Mouse (Mus musculus) embryonic facial prominence, embryonic 15.5 days (tissue): ENCODE measurements around the gene Hoxa3. TPM values are rescaled to one million over a fixed set of nuclear protein-coding genes. Genes with fewer than 3 reads are reported as not detected.

Experiments used
- ATAC-seq: fragments of 200-750 bp; cut with Nextera tagmentation; 2 replicates; pipeline ENCODE4 v1.8.0; 2017; ENCODE audit warnings: low read depth, moderate TSS enrichment; ENCODE audit not compliant: insufficient number of reproducible peaks, low FRiP score, low TSS enrichment
- H3K27ac ChIP-seq: fragments of 300-500 bp; sonication (generic); replicated peaks from 2 replicates; pipeline ENCODE4 v1.5.1; 2015; ENCODE audit warnings: mild to moderate bottlenecking, inconsistent platforms
- H3K27me3 ChIP-seq: fragments of 300-500 bp; sonication (generic); 2 replicates; pipeline ENCODE4 v1.6.1; 2015; ENCODE audit warnings: inconsistent platforms
- H3K36me3 ChIP-seq: fragments of 300-500 bp; sonication (generic); 2 replicates; pipeline ENCODE4 v1.6.1; 2015; ENCODE audit warnings: mild to moderate bottlenecking, inconsistent platforms
- H3K4me1 ChIP-seq: fragments of 300-500 bp; sonication (generic); 2 replicates; pipeline ENCODE4 v1.6.1; 2015; ENCODE audit warnings: inconsistent platforms
- H3K4me2 ChIP-seq: fragments of 300-500 bp; sonication (generic); replicated peaks from 2 replicates; pipeline ENCODE4 v1.6.1; 2015; ENCODE audit warnings: mild to moderate bottlenecking, inconsistent platforms
- H3K4me3 ChIP-seq: fragments of 300-500 bp; sonication (generic); replicated peaks from 2 replicates; pipeline ENCODE4 v1.5.1; 2015; ENCODE audit warnings: mild to moderate bottlenecking, inconsistent platforms
- H3K9ac ChIP-seq: fragments of 300-500 bp; sonication (generic); 2 replicates; pipeline ENCODE4 v1.6.1; 2015; ENCODE audit warnings: inconsistent platforms
- H3K9me3 ChIP-seq: fragments of 300-500 bp; sonication (generic); replicated peaks from 2 replicates; pipeline ENCODE4 v1.6.1; 2016; ENCODE audit warnings: inconsistent platforms
- WGBS: fragments of 180-500 bp; shearing (Covaris S2); methylation state at CpG from one replicate; pipeline ENCODE4 v1.1.7; 2015; 5-methylcytosine and 5-hydroxymethylcytosine counted together
- polyA plus RNA-seq: library from polyadenylated mRNA; unstranded; fragments of >200 nt; fragmentation: Nextera tagmentation; extraction: Ambion mirVana; gene quantifications from 2 replicates; pipeline ENCODE4 v1.2.1, GENCODE M21; 2015

The Hoxa3 gene
- polyA plus RNA-seq, 1 experiment from 2014 or later = 0.13 TPM

DNA sequence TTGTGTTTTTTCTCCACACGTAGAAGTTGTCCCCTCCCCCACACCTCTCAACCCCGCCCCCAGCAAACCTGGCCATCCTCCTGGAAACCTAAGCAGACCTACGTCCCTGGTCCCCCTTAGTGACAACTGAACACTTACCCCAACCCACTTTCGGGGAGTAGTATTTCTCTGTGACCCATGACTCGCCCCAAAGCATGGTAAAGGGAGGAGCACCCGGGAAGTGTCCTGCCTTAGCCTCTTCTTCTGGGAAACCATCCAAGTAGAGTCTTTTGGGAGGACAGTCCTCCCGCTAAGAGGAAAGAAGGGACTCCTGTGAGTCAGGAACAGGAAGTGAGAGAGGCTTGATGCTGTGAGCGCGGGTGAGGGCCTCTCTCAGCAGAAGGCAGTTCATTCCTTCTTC lies 53.2 kb downstream of the Hoxa3 start:
- Histone ChIP-seq H3K4me3 (no peak overlapping the region), H3K4me1 (peaks cover 14% of the 10 kb centered on the region), H3K36me3 (no peaks in the 10 kb centered on the region), H3K9me3 (no peaks in the 10 kb centered on the region), H3K9ac (no peak overlapping the region), H3K4me2 (no peak overlapping the region), H3K27me3 (peaks cover 97% of the 10 kb centered on the region), H3K27ac (no peak overlapping the region)
- no peak for ATAC-seq
- WGBS = 7% methylated on average over 9 of the region's 9 CpGs

DNA sequence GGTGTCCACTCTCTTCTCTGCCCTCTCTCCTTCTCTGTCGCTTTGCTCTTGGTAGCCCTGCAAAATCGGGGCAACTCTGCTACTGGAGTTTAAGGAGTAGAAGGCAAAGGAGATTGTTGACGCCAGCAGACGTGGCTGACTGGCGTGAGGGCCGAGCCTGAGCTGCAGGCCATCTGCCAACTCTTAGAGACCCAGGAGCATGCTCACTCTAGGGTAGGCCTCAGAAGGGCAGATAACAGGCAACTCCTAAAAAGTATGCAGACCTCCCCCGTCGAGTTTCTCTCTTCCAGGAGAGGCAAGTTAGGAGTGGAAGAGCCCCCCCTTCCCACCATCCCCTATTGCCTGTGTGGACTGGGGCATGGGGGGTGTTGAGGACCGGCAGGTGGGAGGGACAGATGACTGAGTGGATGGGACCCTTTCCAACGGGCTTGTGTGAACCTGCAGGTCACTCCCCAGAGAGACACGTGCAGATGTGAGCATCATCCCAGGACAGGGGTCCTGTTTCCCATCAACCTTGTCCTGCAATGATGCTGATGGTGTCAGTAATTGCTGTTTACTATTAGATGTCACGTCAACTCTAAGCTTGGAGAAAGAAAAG lies 53.9 kb downstream of the Hoxa3 start:
- Histone ChIP-seq H3K4me3 (peak overlapping the region; percentile 57), H3K9ac (no peak overlapping the region), H3K9me3 (no peaks in the 10 kb centered on the region), H3K27ac (no peak overlapping the region), H3K4me2 (peak overlapping the region; percentile 98), H3K27me3 (peaks cover 97% of the 10 kb centered on the region), H3K4me1 (peaks cover 14% of the 10 kb centered on the region), H3K36me3 (no peaks in the 10 kb centered on the region)
- no peak for ATAC-seq
- WGBS = 6% methylated on average over 12 of the region's 12 CpGs

DNA sequence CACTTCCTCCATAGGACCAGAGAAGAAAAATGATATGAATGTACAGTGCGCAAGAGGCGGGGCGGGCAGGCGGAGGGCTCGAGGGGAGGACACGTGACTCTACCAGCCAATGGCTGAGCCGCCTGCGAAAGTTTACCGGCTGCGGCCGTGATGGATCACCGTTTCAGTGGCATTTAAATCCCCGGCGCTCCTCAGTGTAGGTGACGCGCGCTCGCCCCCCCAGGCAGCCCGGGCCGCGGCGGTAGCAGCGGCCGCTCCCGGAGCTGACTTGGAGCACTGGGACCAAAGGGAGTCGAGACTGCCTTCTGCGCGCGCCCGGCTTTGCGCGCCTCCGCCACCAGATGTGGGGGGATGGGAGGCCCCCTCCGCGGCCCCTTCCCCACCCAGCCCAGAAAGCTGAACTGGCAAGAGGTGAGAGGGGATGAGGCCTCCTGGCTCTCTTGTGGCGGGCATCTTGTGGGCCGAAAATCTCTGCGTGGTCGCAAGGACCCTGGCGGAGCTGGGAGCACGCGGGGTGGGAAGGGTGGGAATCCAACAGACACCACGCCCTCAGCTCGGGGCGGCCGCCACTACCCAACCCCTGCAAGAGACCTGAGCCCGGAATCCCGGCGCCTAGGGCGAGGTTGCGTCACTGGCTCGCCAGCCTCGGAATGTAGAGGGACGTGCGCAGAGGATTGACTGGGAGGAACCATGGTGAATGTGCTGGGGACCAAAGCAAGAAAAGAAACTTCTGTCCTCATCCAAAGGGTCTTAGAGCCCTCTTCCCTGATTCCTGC lies 54.7 kb downstream of the Hoxa3 start, which contains the start of gene Hoxa1:
Hoxa1 (minus strand) TSS at position 42 of the 776 bp plus-strand sequence.
- Histone ChIP-seq H3K27me3 (peaks cover 96% of the 10 kb centered on the region), H3K4me1 (peaks cover 14% of the 10 kb centered on the region), H3K36me3 (no peaks in the 10 kb centered on the region), H3K9me3 (no peaks in the 10 kb centered on the region), H3K9ac (peak within 1 kb of the TSS; percentile 26; the same call in 1 of the 2 replicates), H3K4me2 (peak within 1 kb of the TSS; percentile 98), H3K4me3 (peak within 1 kb of the TSS; percentile 57), H3K27ac (no peak within 1 kb of the TSS)
- ATAC-seq = peak; percentile 55
- WGBS = under 1% methylated on average over 55 of the region's 55 CpGs

DNA sequence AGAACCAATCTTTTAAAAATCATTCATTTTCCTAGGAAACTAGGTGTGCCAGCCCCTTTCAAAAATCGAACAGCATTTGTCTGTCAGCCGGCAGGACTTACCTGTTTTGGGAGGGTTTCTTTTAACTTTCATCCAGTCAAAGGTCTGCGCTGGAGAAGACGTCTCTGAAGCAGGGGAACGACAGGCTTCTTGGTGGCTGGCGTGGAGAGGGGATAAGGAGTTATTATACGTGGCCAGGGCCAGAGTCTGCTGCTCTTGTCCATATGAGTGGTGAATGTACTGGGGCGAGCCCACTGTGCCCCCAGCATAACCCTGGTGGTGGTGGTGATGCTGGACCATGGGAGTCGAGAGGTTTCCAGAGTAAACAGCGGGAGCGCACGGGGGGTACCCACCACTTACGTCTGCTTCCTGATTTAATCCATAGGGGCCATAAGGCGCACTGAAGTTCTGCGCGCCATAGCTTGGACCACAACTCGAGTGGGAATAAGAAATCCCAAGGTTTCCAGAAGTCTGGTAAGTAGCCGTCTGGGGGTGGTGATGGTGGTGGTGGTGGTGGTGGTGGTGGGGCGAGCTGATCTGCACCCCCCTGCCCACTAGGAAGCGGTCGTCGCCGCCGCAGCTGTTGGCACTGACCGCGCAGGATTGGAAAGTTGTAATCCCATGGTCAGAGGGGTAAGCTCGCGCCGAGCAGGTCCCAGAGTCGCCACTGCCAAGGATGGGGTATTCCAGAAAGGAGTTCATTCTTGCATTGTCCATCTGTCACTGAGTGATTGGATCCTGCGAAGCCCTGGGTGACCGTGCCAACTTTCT lies 55.5 kb downstream of the Hoxa3 start:
- no peak; the same call in 1 of the 2 replicates for ATAC-seq
- H3K9me3 ChIP-seq = no peaks in the 10 kb centered on the region
- H3K9ac ChIP-seq = no peak overlapping the region
- peaks cover 14% of the 10 kb centered on the region for H3K4me1 ChIP-seq
- H3K27me3 ChIP-seq = peaks cover 96% of the 10 kb centered on the region
- peak overlapping the region; percentile 98 for H3K4me2 ChIP-seq
- H3K27ac ChIP-seq = no peak overlapping the region
- 2% methylated on average over 32 of the region's 32 CpGs for WGBS
- peak overlapping the region; percentile 57 for H3K4me3 ChIP-seq
- no peaks in the 10 kb centered on the region for H3K36me3 ChIP-seq

DNA sequence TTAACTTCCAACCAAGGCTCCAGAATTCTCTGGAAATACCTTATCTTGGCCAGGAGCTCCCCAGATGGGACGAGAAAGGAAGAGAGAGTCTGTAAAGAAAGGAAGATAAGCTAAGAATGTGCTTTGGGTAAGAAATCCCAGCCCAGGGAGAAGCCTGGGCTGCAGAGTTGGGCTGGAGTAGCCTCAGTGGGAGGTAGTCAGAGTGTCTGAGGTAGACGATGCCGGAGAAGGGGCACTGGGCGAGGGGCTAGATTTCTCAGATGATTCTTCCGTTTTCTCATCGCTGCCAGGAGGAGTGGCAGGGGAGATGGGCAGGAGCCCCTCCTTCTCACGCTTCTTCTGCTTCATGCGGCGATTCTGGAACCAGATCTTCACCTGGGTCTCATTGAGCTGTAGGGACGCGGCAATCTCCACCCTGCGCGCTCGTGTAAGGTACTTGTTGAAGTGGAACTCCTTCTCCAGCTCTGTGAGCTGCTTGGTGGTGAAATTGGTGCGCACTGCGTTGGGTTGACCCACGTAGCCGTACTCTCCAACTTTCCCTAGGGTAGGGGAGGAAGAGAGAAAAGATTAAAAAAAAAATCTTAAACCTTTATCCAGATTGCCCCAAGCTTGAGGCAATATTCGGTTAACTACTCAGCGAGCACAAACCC lies 56.5 kb downstream of the Hoxa3 start:
- WGBS = 4% methylated on average over 20 of the region's 20 CpGs
- Histone ChIP-seq H3K4me2 (no peak overlapping the region), H3K4me1 (peaks cover 14% of the 10 kb centered on the region), H3K9ac (no peak overlapping the region), H3K4me3 (no peak overlapping the region), H3K27ac (no peak overlapping the region), H3K27me3 (peaks cover 98% of the 10 kb centered on the region), H3K9me3 (no peaks in the 10 kb centered on the region), H3K36me3 (no peaks in the 10 kb centered on the region)
- ATAC-seq = no peak

DNA sequence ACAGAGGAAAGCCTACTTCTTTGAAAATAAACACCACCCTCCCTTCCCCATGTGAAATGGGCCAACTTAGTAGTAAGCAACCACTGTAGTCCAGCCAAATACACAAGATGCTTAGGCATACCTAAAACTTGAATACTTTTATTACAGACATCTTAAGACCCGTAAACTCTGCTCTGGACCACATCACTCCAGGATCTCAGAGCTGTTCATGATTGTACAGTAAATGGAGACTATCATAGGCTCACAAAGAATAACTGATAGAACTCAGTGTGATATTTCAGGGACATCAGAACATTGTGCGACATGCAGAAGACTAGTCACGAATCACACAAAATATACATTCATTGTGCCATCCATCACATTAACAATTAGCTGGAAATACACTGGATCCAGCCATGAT lies 57.7 kb downstream of the Hoxa3 start:
- H3K9me3 ChIP-seq = no peaks in the 10 kb centered on the region
- H3K4me2 ChIP-seq = no peak overlapping the region
- H3K27ac ChIP-seq = no peak overlapping the region
- H3K36me3 ChIP-seq = no peaks in the 10 kb centered on the region
- H3K9ac ChIP-seq = no peak overlapping the region
- peaks cover 14% of the 10 kb centered on the region for H3K4me1 ChIP-seq
- no peak overlapping the region for H3K4me3 ChIP-seq
- WGBS = 45% methylated on average over 3 of the region's 3 CpGs
- no peak for ATAC-seq
- peaks cover 99% of the 10 kb centered on the region for H3K27me3 ChIP-seq

DNA sequence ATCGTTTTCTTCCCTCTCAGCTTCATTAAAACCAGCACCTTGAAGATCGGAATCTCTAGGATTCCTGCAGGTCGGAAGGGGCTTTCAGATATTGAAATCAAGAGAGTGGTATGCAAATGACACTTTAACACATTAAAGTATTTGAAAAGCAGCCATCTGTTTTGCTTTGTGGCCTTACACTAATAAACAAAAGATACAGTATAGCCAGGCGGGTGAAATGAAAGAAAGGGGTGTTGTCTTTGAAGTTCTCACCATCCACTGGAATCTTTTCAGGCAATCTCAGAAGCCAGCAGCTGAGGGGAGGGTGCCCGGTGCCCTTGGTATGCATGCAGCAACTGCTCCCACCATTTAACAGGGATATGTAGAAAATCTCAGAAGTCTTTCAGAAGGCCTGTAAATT lies 59.1 kb downstream of the Hoxa3 start:
- peaks cover 12% of the 10 kb centered on the region for H3K4me1 ChIP-seq
- no peak overlapping the region for H3K4me3 ChIP-seq
- no peak for ATAC-seq
- no peak overlapping the region for H3K9ac ChIP-seq
- H3K27ac ChIP-seq = no peak overlapping the region
- no peak overlapping the region for H3K4me2 ChIP-seq
- 13% methylated on average over 5 of the region's 5 CpGs for WGBS
- H3K36me3 ChIP-seq = no peaks in the 10 kb centered on the region
- peaks cover 99% of the 10 kb centered on the region for H3K27me3 ChIP-seq
- no peaks in the 10 kb centered on the region for H3K9me3 ChIP-seq

DNA sequence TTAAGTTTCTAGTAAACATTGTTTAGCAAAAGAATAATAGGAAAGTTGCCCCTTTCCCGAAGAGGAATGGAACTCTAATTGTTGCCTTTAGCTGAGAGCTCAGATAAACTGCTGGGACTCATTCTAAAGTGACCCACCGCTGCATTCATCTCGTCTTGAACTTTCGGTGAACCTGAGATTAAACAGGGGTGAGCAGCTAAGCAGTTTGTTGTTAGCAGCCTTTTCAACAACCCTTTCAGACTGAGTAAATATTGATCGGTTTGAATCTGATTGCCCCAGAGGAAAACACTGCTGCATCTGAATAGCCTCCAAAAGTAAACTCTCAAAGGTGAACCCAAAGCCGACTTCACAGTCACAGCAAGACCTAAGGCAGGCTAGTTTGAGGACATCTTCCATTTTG lies 59.9 kb downstream of the Hoxa3 start:
- H3K9ac ChIP-seq = no peak overlapping the region
- no peak overlapping the region for H3K4me2 ChIP-seq
- H3K9me3 ChIP-seq = no peaks in the 10 kb centered on the region
- ATAC-seq = no peak
- 3% methylated on average over 6 of the region's 6 CpGs for WGBS
- H3K36me3 ChIP-seq = no peaks in the 10 kb centered on the region
- no peak overlapping the region for H3K27ac ChIP-seq
- H3K4me3 ChIP-seq = no peak overlapping the region
- H3K27me3 ChIP-seq = peaks cover 94% of the 10 kb centered on the region
- peaks cover 4% of the 10 kb centered on the region for H3K4me1 ChIP-seq

DNA sequence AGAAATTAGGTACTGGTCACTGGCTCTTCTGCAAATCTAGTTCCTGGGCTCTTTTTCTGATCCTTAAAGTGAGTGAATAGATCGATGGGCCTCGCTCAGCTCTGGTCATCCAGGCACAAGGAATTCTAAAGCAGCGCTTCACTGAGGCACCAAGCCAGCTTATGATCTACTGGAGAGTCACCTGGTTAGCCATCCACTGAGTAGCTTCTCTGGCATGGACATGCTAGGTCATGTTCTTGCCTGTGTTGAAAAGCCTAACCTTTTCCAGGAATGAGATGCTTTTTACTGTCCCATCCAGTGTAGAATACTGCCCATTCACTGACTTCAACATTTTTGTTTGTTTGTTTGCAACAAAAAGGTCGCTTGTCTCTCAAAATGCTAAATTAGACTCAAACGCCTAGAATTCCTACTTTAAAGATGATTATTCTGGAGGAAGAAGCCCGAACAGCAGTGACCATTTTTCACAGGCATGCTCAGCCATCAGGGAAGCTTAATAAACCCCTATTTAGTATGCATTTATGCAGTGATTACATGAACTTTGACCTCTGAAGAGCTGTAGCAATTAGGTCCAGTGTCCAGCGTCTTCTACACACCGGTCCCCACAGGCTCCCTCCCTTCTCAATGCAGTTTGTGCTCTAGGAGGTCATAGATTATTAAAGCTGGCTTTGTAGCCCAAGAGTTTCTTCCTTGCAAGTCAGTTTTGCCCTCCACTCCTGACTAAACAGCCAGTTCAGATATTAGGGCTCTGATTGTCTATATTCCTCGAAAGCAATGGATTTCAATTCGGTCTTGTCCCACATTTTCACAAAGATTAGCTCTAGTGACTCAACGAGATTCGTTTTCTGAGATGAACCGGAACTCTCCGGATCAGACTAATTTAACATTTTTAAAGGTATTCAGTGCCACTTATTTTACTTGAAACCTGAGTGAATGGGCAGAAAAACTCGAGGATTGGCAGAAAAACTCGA lies 60.6 kb downstream of the Hoxa3 start:
- Histone ChIP-seq H3K4me1 (no peaks in the 10 kb centered on the region), H3K4me2 (no peak overlapping the region), H3K27ac (no peak overlapping the region), H3K4me3 (no peak overlapping the region), H3K9ac (no peak overlapping the region), H3K36me3 (no peaks in the 10 kb centered on the region), H3K9me3 (no peaks in the 10 kb centered on the region), H3K27me3 (peaks cover 94% of the 10 kb centered on the region)
- ATAC-seq = no peak
- WGBS = 9% methylated on average over 16 of the region's 16 CpGs

DNA sequence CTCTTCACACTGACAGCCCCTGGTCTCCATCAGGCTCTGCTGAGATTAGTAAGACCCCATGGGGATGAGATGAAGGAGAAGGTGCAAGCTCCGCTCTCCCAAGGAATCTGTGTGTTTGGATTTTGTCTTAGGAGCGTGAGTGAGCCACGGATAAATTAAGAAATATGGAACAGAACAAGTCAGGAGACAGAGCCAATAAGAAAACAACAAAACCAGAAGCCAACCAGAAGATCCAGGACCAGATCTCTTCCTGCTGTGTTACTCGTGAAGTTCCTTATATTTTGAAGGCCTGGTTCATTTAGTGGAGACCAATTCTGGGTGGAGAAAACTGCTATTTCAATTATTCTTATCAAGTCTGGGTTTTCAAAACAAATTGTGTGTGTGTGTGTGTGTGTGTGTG lies 61.6 kb downstream of the Hoxa3 start:
- no peak for ATAC-seq

More for the DNA sequence above, 61.6 kb downstream of the Hoxa3 start:
- Histone ChIP-seq H3K4me3 (no peak overlapping the region), H3K36me3 (no peaks in the 10 kb centered on the region), H3K4me1 (no peaks in the 10 kb centered on the region), H3K27me3 (peaks cover 94% of the 10 kb centered on the region), H3K4me2 (no peak overlapping the region), H3K9me3 (no peaks in the 10 kb centered on the region), H3K9ac (no peak overlapping the region), H3K27ac (no peak overlapping the region)
- WGBS = 13% methylated on average over 4 of the region's 4 CpGs
